Mouse (Mus musculus) limb, embryonic 15.5 days (tissue): ENCODE data around the gene Prl2b1. TPM values are rescaled to one million over a fixed set of nuclear protein-coding genes. Genes with fewer than 3 reads are reported as not detected.

Experiments
- ATAC-seq: fragments of 200-750 bp; cut with Nextera tagmentation; 2 replicates; pipeline ENCODE4 v1.8.0; 2017; ENCODE audit warnings: low read depth, moderate TSS enrichment; ENCODE audit not compliant: insufficient number of reproducible peaks, low FRiP score, low TSS enrichment
- H3K27ac ChIP-seq: fragments of 300-500 bp; sonication (generic); 2 replicates; pipeline ENCODE4 v1.5.1; 2015; ENCODE audit warnings: moderate library complexity, mild to moderate bottlenecking, inconsistent platforms
- H3K27me3 ChIP-seq: fragments of 300-500 bp; sonication (generic); 2 replicates; pipeline ENCODE4 v1.6.1; 2015; ENCODE audit warnings: inconsistent platforms
- H3K36me3 ChIP-seq: fragments of 300-500 bp; sonication (generic); 2 replicates; pipeline ENCODE4 v1.6.1; 2015; ENCODE audit warnings: inconsistent platforms
- H3K4me1 ChIP-seq: fragments of 300-500 bp; sonication (generic); 2 replicates; pipeline ENCODE4 v1.6.1; 2015; ENCODE audit warnings: inconsistent platforms
- H3K4me2 ChIP-seq: fragments of 300-500 bp; sonication (generic); 2 replicates; pipeline ENCODE4 v1.6.1; 2015; ENCODE audit warnings: mild to moderate bottlenecking, inconsistent platforms
- H3K4me3 ChIP-seq: fragments of 300-500 bp; sonication (generic); 2 replicates; pipeline ENCODE4 v1.5.1; 2015; ENCODE audit warnings: mild to moderate bottlenecking, inconsistent platforms
- H3K9ac ChIP-seq: fragments of 300-500 bp; sonication (generic); 2 replicates; pipeline ENCODE4 v1.6.1; 2015; ENCODE audit warnings: inconsistent platforms
- H3K9me3 ChIP-seq: fragments of 300-500 bp; sonication (generic); 2 replicates; pipeline ENCODE4 v1.6.1; 2016; ENCODE audit warnings: inconsistent platforms
- WGBS: fragments of 180-500 bp; shearing (Covaris S2); methylation state at CpG from one replicate; pipeline ENCODE4 v1.1.7; 2015; 5-methylcytosine and 5-hydroxymethylcytosine counted together
- polyA plus RNA-seq: library from polyadenylated mRNA; unstranded; fragments of >200 nt; fragmentation: Nextera tagmentation; extraction: Ambion mirVana; gene quantifications from 2 replicates; pipeline ENCODE4 v1.2.1, GENCODE M21; 2015

Gene Prl2b1
- polyA plus RNA-seq = not detected in 2 replicates

DNA sequence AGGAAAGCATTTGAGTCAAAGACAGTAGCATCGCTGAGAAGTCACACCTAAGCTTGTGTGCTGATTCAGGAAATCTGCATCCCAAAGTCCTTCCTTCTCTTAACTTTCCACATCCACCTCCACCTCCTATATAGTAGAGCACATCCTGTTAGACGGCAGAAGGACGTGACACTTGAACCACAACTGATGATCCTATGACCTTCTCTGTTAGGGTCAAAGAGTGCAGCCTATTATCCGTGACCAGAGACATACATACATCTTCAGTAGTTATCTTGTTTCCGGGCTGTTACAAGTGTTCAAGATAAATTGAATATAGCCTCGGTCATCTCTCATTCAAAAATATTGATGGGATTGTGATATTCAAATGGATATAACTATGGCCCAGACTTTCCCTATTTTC lies at the start of gene Prl2b1:
Gene Prl2b1, minus strand, starts transcription at position 101 of the 400 bp plus-strand sequence.
- H3K36me3 ChIP-seq = no peaks in the 10 kb centered on the region
- H3K4me2 ChIP-seq = no peak within 1 kb of the TSS
- ATAC-seq = no peak
- H3K27me3 ChIP-seq = no peaks in the 10 kb centered on the region
- H3K9ac ChIP-seq = no peak within 1 kb of the TSS
- H3K27ac ChIP-seq = no peak within 1 kb of the TSS
- no peaks in the 10 kb centered on the region for H3K4me1 ChIP-seq
- 84% methylated on average over 6 of the region's 6 CpGs for WGBS
- no peaks in the 10 kb centered on the region for H3K9me3 ChIP-seq
- H3K4me3 ChIP-seq = no peak within 1 kb of the TSS

DNA sequence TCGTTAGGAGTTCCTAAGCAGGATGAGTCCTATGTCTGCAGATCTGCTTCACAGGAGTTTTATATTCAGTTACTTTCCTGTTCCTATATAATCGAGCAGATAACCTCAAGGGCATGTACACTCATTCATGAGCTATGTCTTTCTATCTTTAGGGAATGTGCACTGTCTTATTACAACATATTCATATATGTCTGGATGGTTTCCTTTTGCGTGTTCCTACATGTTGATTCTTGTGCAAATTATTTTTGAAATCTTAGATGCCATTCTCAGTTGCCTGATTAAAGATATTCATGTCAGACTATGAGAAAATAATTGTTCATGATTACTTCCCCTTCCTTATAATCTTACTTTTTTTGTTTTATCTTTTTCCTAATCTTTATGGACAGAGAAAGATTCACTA lies 47.9 kb upstream of the Prl2b1 start, which contains the start of gene Prl8a6:
Gene Prl8a6, minus strand, starts transcription at position 101 of the 400 bp plus-strand sequence.
- H3K27ac ChIP-seq = no peak within 1 kb of the TSS
- H3K9ac ChIP-seq = no peak within 1 kb of the TSS
- no peaks in the 10 kb centered on the region for H3K9me3 ChIP-seq
- no peaks in the 10 kb centered on the region for H3K36me3 ChIP-seq
- H3K27me3 ChIP-seq = no peaks in the 10 kb centered on the region
- 75% methylated on average over 3 of the region's 3 CpGs for WGBS
- no peak within 1 kb of the TSS for H3K4me2 ChIP-seq
- no peak for ATAC-seq
- no peak within 1 kb of the TSS for H3K4me3 ChIP-seq
- no peaks in the 10 kb centered on the region for H3K4me1 ChIP-seq

DNA sequence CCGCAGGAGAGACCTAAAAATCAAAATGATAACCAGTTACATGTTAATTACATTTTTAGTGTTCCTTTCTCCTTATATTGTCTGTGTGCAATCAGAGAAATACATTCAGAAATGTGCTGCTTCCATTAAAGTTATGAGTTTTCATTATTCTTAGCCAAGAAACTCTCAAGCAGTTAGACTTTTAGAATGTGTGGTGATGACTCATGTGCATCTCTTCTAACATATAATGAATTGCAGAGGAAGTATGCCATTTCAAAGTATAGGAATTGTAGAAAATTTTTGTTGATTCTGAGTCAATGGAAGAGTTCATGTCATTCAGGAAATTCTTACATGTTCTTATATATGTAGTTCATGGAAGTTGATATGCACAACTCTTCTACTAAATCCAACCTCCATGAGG lies 42.5 kb upstream of the Prl2b1 start:
- H3K27me3 ChIP-seq = no peaks in the 10 kb centered on the region
- H3K27ac ChIP-seq = no peak overlapping the region
- no peaks in the 10 kb centered on the region for H3K9me3 ChIP-seq
- no peaks in the 10 kb centered on the region for H3K4me1 ChIP-seq
- 69% methylated on average over 1 of the region's 1 CpGs for whole genome bisulfite sequencing
- no peaks in the 10 kb centered on the region for H3K36me3 ChIP-seq
- no peak overlapping the region for H3K9ac ChIP-seq
- H3K4me2 ChIP-seq = no peak overlapping the region
- no peak for ATAC-seq
- H3K4me3 ChIP-seq = no peak overlapping the region

DNA sequence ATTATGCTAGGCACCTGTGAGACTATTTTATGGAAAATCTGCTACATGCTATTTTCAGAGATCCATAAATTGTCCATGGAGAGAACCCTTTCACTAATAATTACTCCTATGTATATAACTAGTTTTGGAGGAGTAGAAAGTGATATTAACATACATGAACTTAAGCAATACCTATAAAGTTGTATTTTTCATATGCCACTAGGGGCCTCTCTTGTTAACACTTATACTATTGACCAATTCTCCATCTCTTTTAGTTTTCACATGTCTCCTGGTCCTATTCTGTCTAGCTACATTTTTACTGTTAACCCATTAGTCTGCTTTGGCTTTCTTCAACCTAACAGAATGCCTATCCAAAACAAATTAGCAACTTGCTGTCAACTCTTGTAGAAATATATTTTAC lies 23.0 kb upstream of the Prl2b1 start:
- ATAC-seq = no peak
- Histone ChIP-seq H3K27me3 (no peaks in the 10 kb centered on the region), H3K27ac (no peak overlapping the region), H3K9me3 (no peaks in the 10 kb centered on the region), H3K4me3 (no peak overlapping the region), H3K4me1 (no peaks in the 10 kb centered on the region), H3K9ac (no peak overlapping the region), H3K36me3 (no peaks in the 10 kb centered on the region), H3K4me2 (no peak overlapping the region)

DNA sequence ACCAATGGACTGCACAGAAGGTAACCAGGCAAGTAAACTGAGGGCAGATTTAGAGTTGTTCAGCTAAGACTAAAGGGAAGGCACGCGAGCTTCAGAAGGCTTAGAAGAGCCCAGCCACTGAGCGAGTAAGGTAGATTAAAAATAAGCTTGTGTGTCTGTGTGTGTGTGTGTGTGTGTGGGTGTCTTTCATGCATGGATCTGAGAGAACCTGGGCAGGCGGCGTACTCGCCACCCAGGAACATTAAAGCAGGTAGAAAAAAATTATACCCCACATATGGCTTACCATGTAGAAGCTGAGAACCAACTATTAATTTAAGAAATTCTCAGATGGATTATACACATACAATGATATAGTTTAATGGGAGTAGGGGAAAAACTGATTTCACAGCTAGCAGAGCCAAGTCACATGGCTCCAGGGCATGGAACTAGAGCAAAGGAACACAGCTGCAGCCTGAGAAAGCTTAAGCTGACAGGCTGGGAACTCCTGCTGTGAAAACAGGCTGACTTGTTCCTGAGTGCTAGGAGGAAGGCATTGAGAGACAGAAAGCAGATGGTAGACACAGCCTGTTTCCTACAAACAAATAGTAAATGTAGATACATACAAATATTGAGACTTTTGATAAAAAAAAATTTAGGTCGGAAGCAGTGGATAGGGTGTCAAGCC lies 8.5 kb upstream of the Prl2b1 start:
- Histone ChIP-seq H3K4me3 (no peak overlapping the region), H3K4me1 (no peaks in the 10 kb centered on the region), H3K9me3 (no peaks in the 10 kb centered on the region), H3K4me2 (no peak overlapping the region), H3K36me3 (no peaks in the 10 kb centered on the region), H3K9ac (no peak overlapping the region), H3K27me3 (no peaks in the 10 kb centered on the region), H3K27ac (no peak overlapping the region)
- ATAC-seq = no peak
- 79% methylated on average over 7 of the region's 7 CpGs for WGBS

DNA sequence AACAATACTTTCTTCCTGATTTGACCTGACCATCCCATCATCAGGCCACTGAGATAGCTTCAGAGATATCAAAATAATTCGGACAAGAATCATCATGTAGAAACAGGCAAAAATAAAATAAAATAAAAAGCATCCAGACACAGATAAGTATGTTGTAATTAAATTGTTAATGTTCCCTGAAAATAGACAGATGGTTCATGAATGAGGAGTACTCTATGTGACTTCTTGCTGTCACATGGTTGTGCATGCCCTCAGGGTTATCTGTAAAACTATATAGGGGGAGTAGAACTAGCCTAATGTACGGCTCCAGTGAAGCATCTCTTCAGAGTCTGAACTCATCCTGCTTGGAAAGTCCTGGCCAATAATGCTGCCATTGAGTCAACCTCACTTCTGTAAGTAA lies 45.3 kb downstream of the Prl2b1 start, which contains the start of gene Prl8a2:
Gene Prl8a2, plus strand, starts transcription at position 301 of the 400 bp plus-strand sequence.
- H3K27ac ChIP-seq = no peak within 1 kb of the TSS
- no peak within 1 kb of the TSS for H3K4me2 ChIP-seq
- H3K9me3 ChIP-seq = no peaks in the 10 kb centered on the region
- no peaks in the 10 kb centered on the region for H3K36me3 ChIP-seq
- no peak for ATAC-seq
- H3K4me3 ChIP-seq = no peak within 1 kb of the TSS
- no peaks in the 10 kb centered on the region for H3K4me1 ChIP-seq
- H3K9ac ChIP-seq = no peak within 1 kb of the TSS
- 69% methylated on average over 2 of the region's 2 CpGs for WGBS
- no peaks in the 10 kb centered on the region for H3K27me3 ChIP-seq

DNA sequence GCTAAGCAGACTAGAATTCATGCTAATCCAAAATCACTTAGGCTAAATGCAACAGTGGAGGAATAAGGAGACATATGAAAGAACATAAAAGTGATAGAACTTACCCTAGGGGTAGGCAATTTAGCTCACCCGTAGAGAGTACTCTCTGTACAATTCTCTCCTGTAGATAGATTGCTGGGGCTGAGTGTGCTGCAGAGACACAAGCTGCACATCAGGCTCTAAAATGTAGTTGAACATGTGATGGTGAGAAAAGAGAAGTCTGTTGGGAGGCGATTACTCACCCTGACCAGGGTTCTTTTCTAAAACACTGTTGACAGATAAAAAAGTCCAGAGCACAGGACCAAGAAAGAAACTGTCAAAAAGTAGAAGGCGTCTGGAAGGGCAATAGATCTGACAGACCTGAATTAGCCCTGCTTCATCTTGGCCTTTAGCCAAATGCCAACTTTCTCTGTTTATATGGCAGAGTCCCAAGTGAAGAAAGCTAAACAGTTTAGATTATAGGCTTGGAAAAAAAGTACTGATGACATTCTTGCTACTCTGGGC lies 47.8 kb downstream of the Prl2b1 start:
- Histone ChIP-seq H3K27me3 (no peaks in the 10 kb centered on the region), H3K4me3 (no peak overlapping the region), H3K9ac (no peak overlapping the region), H3K36me3 (no peaks in the 10 kb centered on the region), H3K9me3 (no peaks in the 10 kb centered on the region), H3K4me2 (no peak overlapping the region), H3K4me1 (no peaks in the 10 kb centered on the region), H3K27ac (no peak overlapping the region)
- ATAC-seq = no peak
- WGBS = 48% methylated on average over 3 of the region's 3 CpGs

DNA sequence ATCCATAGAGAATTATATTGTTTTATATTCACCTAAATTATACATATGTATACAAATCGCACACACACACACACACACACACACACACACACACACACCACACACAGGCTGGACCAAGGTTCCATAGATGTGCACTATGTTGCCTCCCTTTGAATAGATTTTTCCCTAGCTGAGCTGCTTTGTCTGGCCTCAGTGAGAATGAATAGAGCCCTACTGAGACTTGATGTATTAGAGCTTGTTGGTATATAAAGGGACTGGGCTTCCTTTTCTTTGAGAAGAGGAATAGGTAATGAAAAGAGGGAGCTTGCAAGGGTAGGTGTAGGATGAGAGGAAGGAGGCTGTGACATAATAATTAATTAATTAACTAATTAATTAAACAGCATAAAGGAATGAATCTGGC lies 55.7 kb downstream of the Prl2b1 start:
- no peak overlapping the region for H3K27ac ChIP-seq
- WGBS = 94% methylated on average over 1 of the region's 1 CpGs
- H3K9me3 ChIP-seq = no peaks in the 10 kb centered on the region
- H3K4me2 ChIP-seq = no peak overlapping the region
- ATAC-seq = no peak
- no peaks in the 10 kb centered on the region for H3K27me3 ChIP-seq
- no peak overlapping the region for H3K9ac ChIP-seq
- no peak overlapping the region for H3K4me3 ChIP-seq
- H3K36me3 ChIP-seq = no peaks in the 10 kb centered on the region
- no peaks in the 10 kb centered on the region for H3K4me1 ChIP-seq

Other genes starting within 250 kb of the Prl2b1 start
- gene Prl3d3, start 234.1 kb downstream of the Prl2b1 start, polyA plus RNA-seq = not detected in 2 replicates
- gene Prl3c1, start 194.2 kb downstream of the Prl2b1 start, polyA plus RNA-seq = not detected in 2 replicates
- not detected in 2 replicates for gene Prl3b1, start 149.0 kb downstream of the Prl2b1 start, polyA plus RNA-seq
- gene Prl3a1, start 131.4 kb downstream of the Prl2b1 start, polyA plus RNA-seq = not detected in 2 replicates
- gene Prl6a1, start 78.2 kb downstream of the Prl2b1 start, polyA plus RNA-seq = not detected in 2 replicates
- not detected in 2 replicates for gene Prl8a2, start 45.2 kb downstream of the Prl2b1 start, polyA plus RNA-seq
- gene Prl8a6, start 47.8 kb upstream of the Prl2b1 start, polyA plus RNA-seq = not detected in 2 replicates
- not detected in 2 replicates for gene Prl8a8, start 122.4 kb upstream of the Prl2b1 start, polyA plus RNA-seq
- not detected in 2 replicates for gene Prl8a9, start 173.8 kb upstream of the Prl2b1 start, polyA plus RNA-seq
- gene Prl8a1, start 191.3 kb upstream of the Prl2b1 start, polyA plus RNA-seq = not detected in 2 replicates
- not detected in 2 replicates for gene Prl7b1, start 219.7 kb upstream of the Prl2b1 start, polyA plus RNA-seq